Mouse (Mus musculus): ENCODE measurements around the gene Wdr95. TPM values are rescaled to one million over a fixed set of nuclear protein-coding genes. Genes with fewer than 3 reads are reported as not detected.

The Wdr95 gene
- polyA plus RNA-seq, 1 experiment from 2014 or later: 0.11 TPM

DNA sequence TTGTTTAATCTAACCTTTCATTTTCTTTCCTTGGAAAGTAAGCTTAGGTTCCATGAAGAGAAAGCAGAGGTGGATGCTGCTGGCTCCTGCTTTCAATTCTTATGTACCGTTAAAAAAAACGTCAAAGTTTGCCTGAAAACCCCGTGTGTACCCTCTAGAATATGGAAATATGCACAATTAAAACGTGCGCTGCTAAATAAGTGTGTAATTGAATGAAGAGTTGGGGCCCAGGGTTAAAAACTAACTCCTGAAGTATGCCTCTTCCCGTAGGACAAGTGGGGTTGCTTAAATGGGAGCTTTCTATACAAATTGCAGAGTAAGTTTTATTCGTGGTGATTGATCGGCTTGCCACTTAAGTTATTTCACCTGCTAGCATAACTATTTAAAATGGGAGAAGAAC lies 108.8 kb downstream of the Wdr95 start:
- Histone ChIP-seq H3K4me3 (ENCODE audit: low read length) (no peak overlapping the region), H3K4me1 (ENCODE audit: control insufficient read depth, insufficient read depth, low read length) (peaks cover 13% of the 10 kb centered on the region), H3K4me2 (ENCODE audit: low read depth, low read length) (peak overlapping the region; percentile 90; the same call in 1 of the 2 replicates), H3K36me3 (ENCODE audit: control insufficient read depth, insufficient read depth) (no peaks in the 10 kb centered on the region), H3K27me3 (ENCODE audit: control insufficient read depth, insufficient read depth, low read length) (no peaks in the 10 kb centered on the region), H3K9me3 (replicated peaks; ENCODE audit: control insufficient read depth, low read length) (no peaks in the 10 kb centered on the region), H3K9ac (ENCODE audit: low read length) (peak overlapping the region; percentile 68; the same call in 1 of the 2 replicates), H3K27ac (ENCODE audit: low read length) (no peak overlapping the region)
- ATAC-seq (replicated peaks; ENCODE audit: extremely low read depth, insufficient read depth, low FRiP score): no peak
- WGBS: 55% methylated on average over 8 of the region's 8 CpGs

GRCm38 (mm10) chr5:149641277-149641892 lies 112.9 kb downstream of the Wdr95 start:
- Histone ChIP-seq H3K4me3 (ENCODE audit: low read length) (no peak overlapping the region), H3K36me3 (ENCODE audit: control insufficient read depth, insufficient read depth) (no peaks in the 10 kb centered on the region), H3K9ac (ENCODE audit: low read length) (no peak overlapping the region), H3K4me1 (ENCODE audit: control insufficient read depth, insufficient read depth, low read length) (no peaks in the 10 kb centered on the region), H3K9me3 (replicated peaks; ENCODE audit: control insufficient read depth, low read length) (no peaks in the 10 kb centered on the region), H3K4me2 (ENCODE audit: low read depth, low read length) (no peak overlapping the region), H3K27ac (ENCODE audit: low read length) (no peak overlapping the region), H3K27me3 (ENCODE audit: control insufficient read depth, insufficient read depth, low read length) (no peaks in the 10 kb centered on the region)
- WGBS: 74% methylated on average over 8 of the region's 8 CpGs
- ATAC-seq (replicated peaks; ENCODE audit: extremely low read depth, insufficient read depth, low FRiP score): no peak

DNA sequence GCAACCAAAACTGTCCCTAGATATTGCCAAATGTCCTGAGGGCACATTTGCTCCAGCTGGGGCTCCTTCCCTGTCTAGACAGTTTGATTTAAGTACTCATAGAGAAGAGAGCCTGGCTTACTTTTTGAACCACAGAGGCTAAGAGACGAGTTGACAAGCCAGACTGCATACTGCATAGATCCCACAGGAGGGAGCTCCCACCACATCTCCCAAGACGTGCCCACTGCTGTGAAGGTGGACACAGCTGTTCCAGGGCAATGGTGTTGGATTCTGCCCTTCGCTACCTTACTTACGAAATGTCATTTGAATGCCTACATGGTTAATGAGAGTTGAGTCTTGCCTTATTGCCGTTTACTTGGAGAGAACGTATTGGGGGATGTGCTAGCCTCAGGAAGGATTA lies 113.9 kb downstream of the Wdr95 start:
- ATAC-seq (replicated peaks; ENCODE audit: extremely low read depth, insufficient read depth, low FRiP score): no peak
- WGBS: 47% methylated on average over 6 of the region's 6 CpGs

GRCm38 (mm10) chr5:149642783-149643509 lies 114.5 kb downstream of the Wdr95 start:
- Histone ChIP-seq H3K9ac (ENCODE audit: low read length) (no peak overlapping the region), H3K4me1 (ENCODE audit: control insufficient read depth, insufficient read depth, low read length) (0 out of 2 replicates have a peak, but pooled peaks cover 1% of the 10 kb centered on the region), H3K4me3 (ENCODE audit: low read length) (no peak overlapping the region), H3K36me3 (ENCODE audit: control insufficient read depth, insufficient read depth) (no peaks in the 10 kb centered on the region), H3K27me3 (ENCODE audit: control insufficient read depth, insufficient read depth, low read length) (no peaks in the 10 kb centered on the region), H3K9me3 (replicated peaks; ENCODE audit: control insufficient read depth, low read length) (no peaks in the 10 kb centered on the region), H3K27ac (ENCODE audit: low read length) (no peak overlapping the region), H3K4me2 (ENCODE audit: low read depth, low read length) (no peak overlapping the region)
- 74% methylated on average over 11 of the region's 11 CpGs for WGBS
- ATAC-seq (replicated peaks; ENCODE audit: extremely low read depth, insufficient read depth, low FRiP score): no peak

More for the DNA sequence above, 113.9 kb downstream of the Wdr95 start:
- no peaks in the 10 kb centered on the region for H3K36me3 ChIP-seq (ENCODE audit: control insufficient read depth, insufficient read depth)
- no peak overlapping the region for H3K4me3 ChIP-seq (ENCODE audit: low read length)
- no peaks in the 10 kb centered on the region for H3K9me3 ChIP-seq (replicated peaks; ENCODE audit: control insufficient read depth, low read length)
- H3K4me1 ChIP-seq (ENCODE audit: control insufficient read depth, insufficient read depth, low read length): no peaks in the 10 kb centered on the region
- H3K9ac ChIP-seq (ENCODE audit: low read length): no peak overlapping the region
- H3K27ac ChIP-seq (ENCODE audit: low read length): no peak overlapping the region
- H3K27me3 ChIP-seq (ENCODE audit: control insufficient read depth, insufficient read depth, low read length): no peaks in the 10 kb centered on the region
- no peak overlapping the region for H3K4me2 ChIP-seq (ENCODE audit: low read depth, low read length)

DNA sequence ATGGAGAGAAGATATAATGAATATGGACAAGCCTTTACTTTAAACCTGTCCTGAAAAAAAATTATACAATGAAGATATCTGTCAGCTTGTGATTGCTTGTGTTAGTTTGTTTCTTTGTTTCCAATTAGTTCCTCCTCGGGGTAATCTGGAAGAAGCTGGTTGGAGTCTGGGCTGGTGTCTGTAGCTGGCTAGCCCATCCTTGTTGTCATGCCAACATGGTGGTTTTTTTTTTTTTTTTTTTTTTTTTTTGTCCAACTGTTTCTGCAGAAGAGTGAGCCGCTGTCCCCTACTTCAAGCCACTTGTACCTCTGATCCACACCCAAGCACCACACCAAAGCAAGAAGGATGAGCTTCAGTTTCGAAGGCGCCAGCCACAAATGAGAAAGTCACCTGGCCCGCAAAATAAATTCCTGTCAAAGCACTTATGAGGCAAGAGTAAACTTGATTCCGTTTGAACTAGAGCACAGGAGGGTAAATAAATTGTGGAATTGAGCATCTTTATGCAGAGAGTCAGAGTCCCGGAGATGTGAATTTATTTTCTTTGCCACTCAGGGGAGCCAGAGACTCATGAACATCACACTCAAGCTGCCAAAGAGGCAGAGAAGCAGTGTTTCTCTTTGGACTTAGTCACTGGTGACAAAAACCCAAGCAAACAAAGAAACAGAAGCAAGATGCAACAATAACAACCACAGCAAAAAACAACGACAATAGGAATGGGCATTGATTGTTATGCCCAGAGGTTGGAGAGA lies 119.1 kb downstream of the Wdr95 start:
- Histone ChIP-seq H3K9ac (ENCODE audit: low read length) (no peak overlapping the region), H3K27me3 (ENCODE audit: control insufficient read depth, insufficient read depth, low read length) (no peaks in the 10 kb centered on the region), H3K27ac (ENCODE audit: low read length) (no peak overlapping the region), H3K9me3 (replicated peaks; ENCODE audit: control insufficient read depth, low read length) (no peaks in the 10 kb centered on the region), H3K4me1 (ENCODE audit: control insufficient read depth, insufficient read depth, low read length) (peaks cover 8% of the 10 kb centered on the region; the same call in 1 of the 2 replicates), H3K36me3 (ENCODE audit: control insufficient read depth, insufficient read depth) (no peaks in the 10 kb centered on the region), H3K4me2 (ENCODE audit: low read depth, low read length) (no peak overlapping the region), H3K4me3 (ENCODE audit: low read length) (no peak overlapping the region)
- ATAC-seq (replicated peaks; ENCODE audit: extremely low read depth, insufficient read depth, low FRiP score): no peak
- 65% methylated on average over 8 of the region's 8 CpGs for WGBS

GRCm38 (mm10) chr5:149648196-149648595 lies 119.7 kb downstream of the Wdr95 start:
- Histone ChIP-seq H3K4me2 (ENCODE audit: low read depth, low read length) (no peak overlapping the region), H3K9me3 (replicated peaks; ENCODE audit: control insufficient read depth, low read length) (no peaks in the 10 kb centered on the region), H3K4me1 (ENCODE audit: control insufficient read depth, insufficient read depth, low read length) (peaks cover 8% of the 10 kb centered on the region; the same call in 1 of the 2 replicates), H3K4me3 (ENCODE audit: low read length) (no peak overlapping the region), H3K27ac (ENCODE audit: low read length) (no peak overlapping the region), H3K9ac (ENCODE audit: low read length) (no peak overlapping the region), H3K27me3 (ENCODE audit: control insufficient read depth, insufficient read depth, low read length) (no peaks in the 10 kb centered on the region), H3K36me3 (ENCODE audit: control insufficient read depth, insufficient read depth) (no peaks in the 10 kb centered on the region)
- peak; percentile 49 for ATAC-seq (replicated peaks; ENCODE audit: extremely low read depth, insufficient read depth, low FRiP score)
- WGBS: 27% methylated on average over 4 of the region's 4 CpGs

DNA sequence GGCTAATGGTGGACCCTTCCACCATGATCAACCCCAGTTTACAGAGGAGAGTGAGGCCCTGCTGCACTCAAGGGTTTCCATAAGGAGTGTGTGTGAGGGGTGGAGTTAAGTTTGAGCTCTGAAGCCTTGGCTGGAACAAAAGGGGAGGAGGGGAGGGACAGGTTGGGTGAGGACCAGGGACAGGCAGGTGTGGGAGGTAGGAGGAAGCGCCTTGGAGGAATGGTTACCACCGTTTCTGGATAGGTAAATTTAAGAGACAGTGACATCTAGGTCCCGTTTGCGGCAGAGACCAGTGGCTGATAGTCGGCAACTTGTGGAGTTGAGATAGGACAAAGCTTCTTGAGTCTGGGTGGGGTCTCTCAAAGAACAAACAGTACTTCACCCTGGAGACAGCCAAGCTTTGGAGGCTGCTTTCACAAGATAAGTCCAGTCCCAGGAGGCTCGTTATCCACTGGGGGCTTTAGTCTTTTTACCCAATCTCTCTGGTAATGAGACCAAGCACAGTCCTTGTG lies 120.5 kb downstream of the Wdr95 start:
- ATAC-seq (replicated peaks; ENCODE audit: extremely low read depth, insufficient read depth, low FRiP score): no peak
- Histone ChIP-seq H3K4me1 (ENCODE audit: control insufficient read depth, insufficient read depth, low read length) (peaks cover 8% of the 10 kb centered on the region; the same call in 1 of the 2 replicates), H3K36me3 (ENCODE audit: control insufficient read depth, insufficient read depth) (no peaks in the 10 kb centered on the region)

DNA sequence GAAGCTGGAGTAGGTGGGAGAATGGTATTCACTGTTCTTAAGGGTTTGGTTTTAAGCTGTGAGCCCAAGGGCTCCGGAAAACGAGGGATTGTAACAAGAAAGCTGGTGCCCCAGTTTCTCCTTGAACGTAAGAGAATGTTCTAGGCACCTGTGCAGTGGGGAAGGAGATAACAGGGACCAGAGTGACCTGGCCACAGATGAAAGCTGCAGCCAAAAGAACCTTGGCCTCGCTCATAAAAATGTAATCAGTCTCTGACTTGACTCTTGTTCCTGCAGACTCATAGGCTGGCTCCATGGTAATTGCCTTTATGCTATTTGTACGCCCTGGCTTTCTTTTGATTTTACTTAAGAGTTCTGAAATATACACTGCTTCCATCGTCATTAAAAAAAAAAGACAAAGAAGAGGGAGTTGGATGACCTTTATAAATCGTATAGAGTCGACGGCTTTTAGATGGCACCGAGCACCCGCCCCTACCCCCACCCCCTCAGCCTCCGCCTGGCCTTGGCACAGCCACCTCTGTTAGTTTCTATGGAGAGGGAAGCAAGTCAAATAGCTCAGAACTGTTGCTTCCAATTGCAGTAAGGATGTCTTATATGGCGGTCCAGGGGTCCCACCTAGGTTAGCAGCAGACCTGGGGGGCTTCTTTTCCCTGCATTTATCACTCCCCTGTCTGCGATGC lies 121.2 kb downstream of the Wdr95 start:
- H3K4me3 ChIP-seq (ENCODE audit: low read length): no peak overlapping the region
- H3K4me1 ChIP-seq (ENCODE audit: control insufficient read depth, insufficient read depth, low read length): peaks cover 8% of the 10 kb centered on the region; the same call in 1 of the 2 replicates
- H3K36me3 ChIP-seq (ENCODE audit: control insufficient read depth, insufficient read depth): no peaks in the 10 kb centered on the region
- H3K27ac ChIP-seq (ENCODE audit: low read length): no peak overlapping the region
- H3K9me3 ChIP-seq (replicated peaks; ENCODE audit: control insufficient read depth, low read length): no peaks in the 10 kb centered on the region
- no peak overlapping the region for H3K9ac ChIP-seq (ENCODE audit: low read length)
- 73% methylated on average over 14 of the region's 14 CpGs for WGBS
- H3K27me3 ChIP-seq (ENCODE audit: control insufficient read depth, insufficient read depth, low read length): no peaks in the 10 kb centered on the region
- H3K4me2 ChIP-seq (ENCODE audit: low read depth, low read length): no peak overlapping the region
- ATAC-seq (replicated peaks; ENCODE audit: extremely low read depth, insufficient read depth, low FRiP score): no peak

More for the DNA sequence above, 120.5 kb downstream of the Wdr95 start:
- no peak overlapping the region for H3K4me3 ChIP-seq (ENCODE audit: low read length)
- H3K27ac ChIP-seq (ENCODE audit: low read length): no peak overlapping the region
- H3K27me3 ChIP-seq (ENCODE audit: control insufficient read depth, insufficient read depth, low read length): no peaks in the 10 kb centered on the region
- no peak overlapping the region for H3K9ac ChIP-seq (ENCODE audit: low read length)
- 41% methylated on average over 6 of the region's 6 CpGs for WGBS
- no peak overlapping the region for H3K4me2 ChIP-seq (ENCODE audit: low read depth, low read length)
- H3K9me3 ChIP-seq (replicated peaks; ENCODE audit: control insufficient read depth, low read length): no peaks in the 10 kb centered on the region
